Mouse (Mus musculus): Measurements from ENCODE around the gene Kcnip4. TPM values are rescaled to one million over a fixed set of nuclear protein-coding genes. Genes with fewer than 3 reads are reported as not detected.
A peak's percentile ranks its signal among the peaks of the same experiment; 100 is the strongest.

Kcnip4 gene
- polyA plus RNA-seq, 1 experiment from 2014 or later, result 2.8 TPM

GRCm38 (mm10) chr5:49408351-49408750 is 116.4 kb downstream of the Kcnip4 start:
- Histone ChIP-seq H3K27ac (ENCODE audit: low read depth, low read length) (no peak overlapping the region), H3K9me3 (ENCODE audit: control insufficient read depth, low read length) (no peaks in the 10 kb centered on the region), H3K27me3 (ENCODE audit: control insufficient read depth, insufficient read depth, low read length) (no peaks in the 10 kb centered on the region), H3K4me1 (ENCODE audit: control insufficient read depth, insufficient read depth, low read length) (no peaks in the 10 kb centered on the region), H3K36me3 (ENCODE audit: control insufficient read depth, insufficient read depth, low read length) (no peaks in the 10 kb centered on the region), H3K9ac (ENCODE audit: low read length) (no peak overlapping the region), H3K4me3 (ENCODE audit: low read depth, low read length) (no peak overlapping the region), H3K4me2 (no peak overlapping the region)
- DNase-seq (ENCODE audit: low spot score, missing footprints), result no peak
- ATAC-seq (ENCODE audit: low FRiP score), result no peak
- WGBS, result 80% methylated on average over 1 of the region's 1 CpGs

- H3K27ac ChIP-seq (ENCODE audit: low read depth, low read length), result no peak overlapping the region
- H3K36me3 ChIP-seq (ENCODE audit: control insufficient read depth, insufficient read depth, low read length), result no peaks in the 10 kb centered on the region
- H3K4me3 ChIP-seq (ENCODE audit: low read depth, low read length), result no peak overlapping the region
- H3K4me1 ChIP-seq (ENCODE audit: control insufficient read depth, insufficient read depth, low read length), result no peaks in the 10 kb centered on the region
- ATAC-seq (ENCODE audit: low FRiP score), result peak; percentile 51; the same call in 1 of the 2 replicates
- no peak overlapping the region for H3K9ac ChIP-seq (ENCODE audit: low read length)
- peak; percentile 93 for DNase-seq (ENCODE audit: low spot score, missing footprints)
- H3K9me3 ChIP-seq (ENCODE audit: control insufficient read depth, low read length), result no peaks in the 10 kb centered on the region
- WGBS, result 46% methylated on average over 3 of the region's 3 CpGs
- H3K4me2 ChIP-seq, result no peak overlapping the region
- no peaks in the 10 kb centered on the region for H3K27me3 ChIP-seq (ENCODE audit: control insufficient read depth, insufficient read depth, low read length)
Observed at GRCm38 (mm10) chr5:49370543-49371076, 154.1 kb downstream of the Kcnip4 start.

GRCm38 (mm10) chr5:49368636-49369423 is 155.9 kb downstream of the Kcnip4 start:
- no peaks in the 10 kb centered on the region for H3K4me1 ChIP-seq (ENCODE audit: control insufficient read depth, insufficient read depth, low read length)
- no peak overlapping the region for H3K4me3 ChIP-seq (ENCODE audit: low read depth, low read length)
- no peak overlapping the region for H3K27ac ChIP-seq (ENCODE audit: low read depth, low read length)
- H3K4me2 ChIP-seq, result no peak overlapping the region
- H3K9me3 ChIP-seq (ENCODE audit: control insufficient read depth, low read length), result no peaks in the 10 kb centered on the region
- DNase-seq (ENCODE audit: low spot score, missing footprints) (peak; percentile 92), ATAC-seq (ENCODE audit: low FRiP score) (peak; percentile 57)
- 50% methylated on average over 13 of the region's 13 CpGs for WGBS
- no peaks in the 10 kb centered on the region for H3K36me3 ChIP-seq (ENCODE audit: control insufficient read depth, insufficient read depth, low read length)
- H3K9ac ChIP-seq (ENCODE audit: low read length), result no peak overlapping the region
- no peaks in the 10 kb centered on the region for H3K27me3 ChIP-seq (ENCODE audit: control insufficient read depth, insufficient read depth, low read length)

- H3K4me2 ChIP-seq, result no peak overlapping the region
Observed at GRCm38 (mm10) chr5:49356381-49356780, 168.3 kb downstream of the Kcnip4 start.

GRCm38 (mm10) chr5:49352061-49352460 is 172.6 kb downstream of the Kcnip4 start:
- 76% methylated on average over 5 of the region's 5 CpGs for WGBS

More at GRCm38 (mm10) chr5:49356381-49356780, 168.3 kb downstream of the Kcnip4 start:
- H3K27me3 ChIP-seq (ENCODE audit: control insufficient read depth, insufficient read depth, low read length), result no peaks in the 10 kb centered on the region
- H3K9ac ChIP-seq (ENCODE audit: low read length), result no peak overlapping the region
- H3K36me3 ChIP-seq (ENCODE audit: control insufficient read depth, insufficient read depth, low read length), result no peaks in the 10 kb centered on the region
- 85% methylated on average over 3 of the region's 3 CpGs for WGBS
- DNase-seq (ENCODE audit: low spot score, missing footprints) (no peak), ATAC-seq (ENCODE audit: low FRiP score) (no peak)
- no peaks in the 10 kb centered on the region for H3K4me1 ChIP-seq (ENCODE audit: control insufficient read depth, insufficient read depth, low read length)
- H3K4me3 ChIP-seq (ENCODE audit: low read depth, low read length), result no peak overlapping the region
- H3K27ac ChIP-seq (ENCODE audit: low read depth, low read length), result no peak overlapping the region
- no peaks in the 10 kb centered on the region for H3K9me3 ChIP-seq (ENCODE audit: control insufficient read depth, low read length)

GRCm38 (mm10) chr5:49350126-49350909 is 174.4 kb downstream of the Kcnip4 start:
- Histone ChIP-seq H3K4me3 (ENCODE audit: low read depth, low read length) (no peak overlapping the region), H3K4me2 (no peak overlapping the region), H3K27me3 (ENCODE audit: control insufficient read depth, insufficient read depth, low read length) (no peaks in the 10 kb centered on the region), H3K36me3 (ENCODE audit: control insufficient read depth, insufficient read depth, low read length) (no peaks in the 10 kb centered on the region), H3K9me3 (ENCODE audit: control insufficient read depth, low read length) (no peaks in the 10 kb centered on the region), H3K27ac (ENCODE audit: low read depth, low read length) (no peak overlapping the region), H3K4me1 (ENCODE audit: control insufficient read depth, insufficient read depth, low read length) (no peaks in the 10 kb centered on the region), H3K9ac (ENCODE audit: low read length) (no peak overlapping the region)
- 30% methylated on average over 4 of the region's 4 CpGs for WGBS
- peak; percentile 81 for ATAC-seq (ENCODE audit: low FRiP score)
- DNase-seq (ENCODE audit: low spot score, missing footprints), result peak; percentile 93

More at GRCm38 (mm10) chr5:49352061-49352460, 172.6 kb downstream of the Kcnip4 start:
- Histone ChIP-seq H3K4me2 (no peak overlapping the region), H3K4me3 (ENCODE audit: low read depth, low read length) (no peak overlapping the region), H3K36me3 (ENCODE audit: control insufficient read depth, insufficient read depth, low read length) (no peaks in the 10 kb centered on the region), H3K9ac (ENCODE audit: low read length) (no peak overlapping the region), H3K27me3 (ENCODE audit: control insufficient read depth, insufficient read depth, low read length) (no peaks in the 10 kb centered on the region), H3K9me3 (ENCODE audit: control insufficient read depth, low read length) (no peaks in the 10 kb centered on the region), H3K4me1 (ENCODE audit: control insufficient read depth, insufficient read depth, low read length) (no peaks in the 10 kb centered on the region), H3K27ac (ENCODE audit: low read depth, low read length) (no peak overlapping the region)
- no peak for DNase-seq (ENCODE audit: low spot score, missing footprints)
- ATAC-seq (ENCODE audit: low FRiP score), result no peak

GRCm38 (mm10) chr5:49349541-49349940 is 175.2 kb downstream of the Kcnip4 start:
- no peaks in the 10 kb centered on the region for H3K4me1 ChIP-seq (ENCODE audit: control insufficient read depth, insufficient read depth, low read length)
- WGBS, result 85% methylated on average over 5 of the region's 5 CpGs
- no peak overlapping the region for H3K9ac ChIP-seq (ENCODE audit: low read length)
- no peaks in the 10 kb centered on the region for H3K27me3 ChIP-seq (ENCODE audit: control insufficient read depth, insufficient read depth, low read length)
- no peak overlapping the region for H3K4me3 ChIP-seq (ENCODE audit: low read depth, low read length)
- H3K36me3 ChIP-seq (ENCODE audit: control insufficient read depth, insufficient read depth, low read length), result no peaks in the 10 kb centered on the region
- DNase-seq (ENCODE audit: low spot score, missing footprints) (no peak), ATAC-seq (ENCODE audit: low FRiP score) (no peak)
- no peaks in the 10 kb centered on the region for H3K9me3 ChIP-seq (ENCODE audit: control insufficient read depth, low read length)
- H3K4me2 ChIP-seq, result no peak overlapping the region
- no peak overlapping the region for H3K27ac ChIP-seq (ENCODE audit: low read depth, low read length)

GRCm38 (mm10) chr5:49348511-49348910 is 176.2 kb downstream of the Kcnip4 start:
- Histone ChIP-seq H3K4me3 (ENCODE audit: low read depth, low read length) (no peak overlapping the region), H3K27ac (ENCODE audit: low read depth, low read length) (no peak overlapping the region), H3K4me2 (no peak overlapping the region), H3K36me3 (ENCODE audit: control insufficient read depth, insufficient read depth, low read length) (no peaks in the 10 kb centered on the region), H3K4me1 (ENCODE audit: control insufficient read depth, insufficient read depth, low read length) (no peaks in the 10 kb centered on the region), H3K27me3 (ENCODE audit: control insufficient read depth, insufficient read depth, low read length) (no peaks in the 10 kb centered on the region), H3K9ac (ENCODE audit: low read length) (no peak overlapping the region), H3K9me3 (ENCODE audit: control insufficient read depth, low read length) (no peaks in the 10 kb centered on the region)
- DNase-seq (ENCODE audit: low spot score, missing footprints) (no peak), ATAC-seq (ENCODE audit: low FRiP score) (no peak)
- 82% methylated on average over 5 of the region's 5 CpGs for WGBS

- Histone ChIP-seq H3K27ac (ENCODE audit: low read depth, low read length) (no peak overlapping the region), H3K36me3 (ENCODE audit: control insufficient read depth, insufficient read depth, low read length) (no peaks in the 10 kb centered on the region), H3K4me3 (ENCODE audit: low read depth, low read length) (no peak overlapping the region), H3K4me1 (ENCODE audit: control insufficient read depth, insufficient read depth, low read length) (no peaks in the 10 kb centered on the region), H3K27me3 (ENCODE audit: control insufficient read depth, insufficient read depth, low read length) (no peaks in the 10 kb centered on the region), H3K9me3 (ENCODE audit: control insufficient read depth, low read length) (no peaks in the 10 kb centered on the region), H3K9ac (ENCODE audit: low read length) (no peak overlapping the region), H3K4me2 (no peak overlapping the region)
- 89% methylated on average over 1 of the region's 1 CpGs for WGBS
- DNase-seq (ENCODE audit: low spot score, missing footprints) (no peak), ATAC-seq (ENCODE audit: low FRiP score) (no peak)
Observed at GRCm38 (mm10) chr5:49344606-49345005, 180.1 kb downstream of the Kcnip4 start.
